Mouse (Mus musculus): ENCODE measurements around the gene Ugt2b36.
"Not testable (repeated sequence)": the region's sequence is repeated elsewhere in the genome, so short reads cannot be mapped to it uniquely, and the experiment has no call there.

DNA sequence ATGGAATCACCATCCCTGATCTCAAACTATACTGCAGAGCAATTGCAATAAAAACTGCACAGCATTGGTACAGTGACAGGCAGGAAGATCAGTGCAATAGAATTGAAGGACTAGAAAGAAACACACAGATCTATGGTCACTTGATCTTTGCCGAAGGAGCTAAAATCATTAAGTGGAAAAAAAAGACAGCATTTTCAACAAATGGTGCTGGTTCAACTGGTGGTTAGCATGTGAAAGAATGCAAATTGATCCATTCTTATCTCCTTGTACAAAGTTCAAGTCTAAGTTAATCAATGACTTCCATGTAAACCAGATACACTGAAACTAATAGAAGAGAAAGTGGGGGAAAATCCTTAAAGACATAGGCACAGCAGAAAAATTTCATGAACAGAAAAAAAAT lies 11.3 kb upstream of the Ugt2b36 start:
- TF ChIP-seq MAX (IDR thresholded peaks at IDR 0.05; ENCODE audit: low read depth); POLR2AphosphoS2 (IDR thresholded peaks at IDR 0.05; ENCODE audit: insufficient read length, low read depth); POLR2A (IDR thresholded peaks at IDR 0.05; ENCODE audit: insufficient read length, low read depth): not testable (repeated sequence)

Measured in myocyte (in vitro differentiated cells).